Mouse (Mus musculus) forebrain, embryonic 11.5 days (tissue): ENCODE measurements around the gene Phyhipl. TPM values are rescaled to one million over a fixed set of nuclear protein-coding genes. Genes with fewer than 3 reads are reported as not detected.

Experiments used
- ATAC-seq: fragments of 200-750 bp; cut with Nextera tagmentation; replicated peaks from 2 replicates; pipeline ENCODE4 v1.8.0; 2017; ENCODE audit warnings: moderate TSS enrichment; ENCODE audit not compliant: low FRiP score
- DNase-seq: peaks from one replicate; pipeline ENCODE4 v3.0.0-alpha.2; 2017; ENCODE audit warnings: low spot score
- H3K27ac ChIP-seq: fragments of 300-500 bp; sonication (generic); 2 replicates; pipeline ENCODE4 v1.5.1; 2014; ENCODE audit warnings: low read depth, low read length
- H3K27me3 ChIP-seq: fragments of 300-500 bp; sonication (generic); 2 replicates; pipeline ENCODE4 v1.6.1; 2014; ENCODE audit warnings: mild to moderate bottlenecking, low read length, mixed read lengths; ENCODE audit not compliant: control insufficient read depth, insufficient read depth
- H3K36me3 ChIP-seq: fragments of 300-500 bp; sonication (generic); 2 replicates; pipeline ENCODE4 v1.6.1; 2014; ENCODE audit warnings: mild to moderate bottlenecking, low read length, moderate library complexity, mixed read lengths; ENCODE audit not compliant: control insufficient read depth, insufficient read depth
- H3K4me1 ChIP-seq: fragments of 300-500 bp; sonication (generic); replicated peaks from 2 replicates; pipeline ENCODE4 v1.6.1; 2014; ENCODE audit warnings: low read length, mixed read lengths; ENCODE audit not compliant: control insufficient read depth, insufficient read depth
- H3K4me2 ChIP-seq: fragments of 300-500 bp; sonication (generic); 2 replicates; pipeline ENCODE4 v1.6.1; 2014; ENCODE audit warnings: low read depth, mild to moderate bottlenecking, low read length, moderate library complexity, mixed read lengths; ENCODE audit not compliant: severe bottlenecking
- H3K4me3 ChIP-seq: fragments of 300-500 bp; sonication (generic); 2 replicates; pipeline ENCODE4 v1.5.1; 2014; ENCODE audit warnings: low read depth, low read length
- H3K9ac ChIP-seq: fragments of 300-500 bp; sonication (generic); 2 replicates; pipeline ENCODE4 v1.6.1; 2014; ENCODE audit warnings: low read length
- H3K9me3 ChIP-seq: fragments of 300-500 bp; sonication (generic); 2 replicates; pipeline ENCODE4 v1.6.1; 2016; ENCODE audit warnings: low read length, mixed read lengths; ENCODE audit not compliant: control insufficient read depth
- WGBS: fragments of 180-500 bp; shearing (Covaris S2); extraction: QIAGEN DNeasy Blood & Tissue Kit; methylation state at CpG from one replicate; pipeline ENCODE4 v1.1.7; 2014; 5-methylcytosine and 5-hydroxymethylcytosine counted together
- polyA plus RNA-seq: library from polyadenylated mRNA; unstranded; fragments of >200 nt; fragmentation: Nextera tagmentation; extraction: Ambion mirVana; gene quantifications from 2 replicates; pipeline ENCODE4 v1.2.1, GENCODE M21; 2014

Phyhipl gene
- polyA plus RNA-seq: 32.1 and 34.5 TPM in 2 replicates

GRCm38 (mm10) chr10:70655828-70656227 is at the start of gene Phyhipl:
Gene Phyhipl (minus strand): TSS chr10:70655965.
- ATAC-seq (0 out of 2 replicates have a peak, but pooled peaks have one; percentile 27), DNase-seq (no peak)
- Histone ChIP-seq H3K9ac (no peak within 1 kb of the TSS), H3K36me3 (no peaks in the 10 kb centered on the region), H3K4me2 (no peak within 1 kb of the TSS), H3K27ac (no peak within 1 kb of the TSS), H3K9me3 (no peaks in the 10 kb centered on the region), H3K4me1 (peaks cover 8% of the 10 kb centered on the region; the same call in 1 of the 2 replicates), H3K4me3 (no peak within 1 kb of the TSS), H3K27me3 (no peaks in the 10 kb centered on the region)
- WGBS: 37% methylated on average over 7 of the region's 7 CpGs

GRCm38 (mm10) chr10:70703211-70703610 is 47.4 kb upstream of the Phyhipl start:
- Histone ChIP-seq H3K36me3 (no peaks in the 10 kb centered on the region), H3K27ac (no peak overlapping the region), H3K4me3 (no peak overlapping the region), H3K4me1 (no peaks in the 10 kb centered on the region), H3K9ac (no peak overlapping the region), H3K9me3 (no peaks in the 10 kb centered on the region), H3K27me3 (no peaks in the 10 kb centered on the region), H3K4me2 (no peak overlapping the region)
- no peak for DNase-seq
- WGBS: 58% methylated on average over 6 of the region's 6 CpGs
- ATAC-seq: no peak

- Histone ChIP-seq H3K27me3 (no peaks in the 10 kb centered on the region), H3K36me3 (no peaks in the 10 kb centered on the region), H3K4me2 (no peak overlapping the region), H3K9ac (no peak overlapping the region), H3K9me3 (no peaks in the 10 kb centered on the region), H3K4me3 (no peak overlapping the region), H3K27ac (no peak overlapping the region), H3K4me1 (no peaks in the 10 kb centered on the region)
- ATAC-seq (no peak), DNase-seq (no peak)
- WGBS: 91% methylated on average over 7 of the region's 7 CpGs
Measured at GRCm38 (mm10) chr10:70699581-70699980, 43.8 kb upstream of the Phyhipl start.

- H3K4me3 ChIP-seq: no peak overlapping the region
- H3K27me3 ChIP-seq: no peaks in the 10 kb centered on the region
- no peak overlapping the region for H3K27ac ChIP-seq
- H3K9ac ChIP-seq: no peak overlapping the region
- DNase-seq (no peak), ATAC-seq (no peak)
- H3K9me3 ChIP-seq: no peaks in the 10 kb centered on the region
- H3K36me3 ChIP-seq: no peaks in the 10 kb centered on the region
- WGBS: 95% methylated on average over 3 of the region's 3 CpGs
- no peaks in the 10 kb centered on the region for H3K4me1 ChIP-seq
- no peak overlapping the region for H3K4me2 ChIP-seq
Measured at GRCm38 (mm10) chr10:70698014-70698413, 42.2 kb upstream of the Phyhipl start.

GRCm38 (mm10) chr10:70696748-70697585 is 41.2 kb upstream of the Phyhipl start:
- Histone ChIP-seq H3K27ac (no peak overlapping the region), H3K9me3 (no peaks in the 10 kb centered on the region), H3K36me3 (no peaks in the 10 kb centered on the region), H3K27me3 (no peaks in the 10 kb centered on the region), H3K4me1 (no peaks in the 10 kb centered on the region), H3K4me3 (no peak overlapping the region), H3K9ac (no peak overlapping the region), H3K4me2 (no peak overlapping the region)
- DNase-seq: no peak
- no peak for ATAC-seq
- 87% methylated on average over 29 of the region's 29 CpGs for WGBS

- no peak for ATAC-seq
- 96% methylated on average over 6 of the region's 6 CpGs for WGBS
- Histone ChIP-seq H3K9ac (no peak overlapping the region), H3K4me1 (peaks cover 12% of the 10 kb centered on the region), H3K27ac (no peak overlapping the region), H3K27me3 (no peaks in the 10 kb centered on the region), H3K36me3 (no peaks in the 10 kb centered on the region), H3K4me2 (no peak overlapping the region), H3K4me3 (no peak overlapping the region), H3K9me3 (no peaks in the 10 kb centered on the region; the same call in 1 of the 2 replicates)
- DNase-seq: no peak
Measured at GRCm38 (mm10) chr10:70689346-70689745, 33.6 kb upstream of the Phyhipl start.

- H3K9me3 ChIP-seq: no peaks in the 10 kb centered on the region; the same call in 1 of the 2 replicates
- ATAC-seq: no peak
- 82% methylated on average over 8 of the region's 8 CpGs for WGBS
Measured at GRCm38 (mm10) chr10:70688881-70689280, 33.1 kb upstream of the Phyhipl start.

GRCm38 (mm10) chr10:70686941-70687703 is 31.4 kb upstream of the Phyhipl start:
- H3K9me3 ChIP-seq: no peaks in the 10 kb centered on the region; the same call in 1 of the 2 replicates
- peak overlapping the region; percentile 8; the same call in 1 of the 2 replicates for H3K27ac ChIP-seq
- H3K4me2 ChIP-seq: no peak overlapping the region
- H3K36me3 ChIP-seq: no peaks in the 10 kb centered on the region
- no peak for ATAC-seq
- H3K4me3 ChIP-seq: no peak overlapping the region
- 38% methylated on average over 11 of the region's 11 CpGs for whole genome bisulfite sequencing
- no peak for DNase-seq
- H3K4me1 ChIP-seq: peaks cover 12% of the 10 kb centered on the region
- H3K9ac ChIP-seq: no peak overlapping the region; the same call in 1 of the 2 replicates
- no peaks in the 10 kb centered on the region for H3K27me3 ChIP-seq

More at GRCm38 (mm10) chr10:70688881-70689280, 33.1 kb upstream of the Phyhipl start:
- Histone ChIP-seq H3K27ac (no peak overlapping the region), H3K36me3 (no peaks in the 10 kb centered on the region), H3K9ac (no peak overlapping the region), H3K27me3 (no peaks in the 10 kb centered on the region), H3K4me3 (no peak overlapping the region), H3K4me2 (no peak overlapping the region), H3K4me1 (peaks cover 12% of the 10 kb centered on the region)
- no peak for DNase-seq
